ENCODE assay signal across 8 mouse cellular contexts in the genomic region with DNA sequence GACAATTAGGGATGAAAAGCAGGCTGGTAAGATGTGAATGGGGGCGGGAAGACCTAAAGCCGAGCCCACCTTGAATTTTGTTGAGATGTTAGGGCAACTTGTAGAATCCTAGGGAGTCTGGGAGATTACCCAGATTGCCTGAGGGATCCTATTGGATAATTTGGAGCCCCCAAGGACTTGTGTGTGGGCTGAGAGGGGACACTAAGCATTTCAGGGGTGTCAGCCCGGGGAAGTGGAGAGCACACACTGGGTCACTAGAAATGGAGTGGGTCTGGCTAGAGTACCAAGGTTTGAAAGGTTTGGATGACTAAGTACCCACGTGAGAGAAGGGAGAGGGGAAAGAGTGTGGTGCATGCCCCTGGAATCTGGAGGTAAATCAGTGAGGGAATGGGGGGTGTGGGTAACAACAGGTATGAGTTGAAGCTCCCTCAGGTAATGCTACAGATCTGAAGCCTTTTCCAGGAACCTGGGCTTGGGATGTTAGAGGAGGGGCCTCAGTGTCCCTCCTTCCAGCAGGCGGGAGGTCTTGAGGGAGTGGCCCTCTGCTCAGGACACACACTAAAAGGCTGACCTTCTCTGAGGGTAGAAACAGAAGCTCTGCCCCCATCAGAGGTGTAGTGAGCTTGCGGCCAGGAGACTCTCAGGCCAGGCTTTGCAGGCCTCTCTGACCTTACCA. TPM values are rescaled to one million over a fixed set of nuclear protein-coding genes. Genes with fewer than 3 reads are reported as not detected.
DNase-seq lines count a peak whose midpoint lies in the region; ATAC-seq and TF ChIP-seq lines count a peak whose summit lies in the region.

No protein-coding gene starts in this region.

- no peak for TF ChIP-seq POLR2A in heart, adult 2 months (IDR thresholded peaks at IDR 0.05; ENCODE audit: insufficient read depth, low read depth, low read length)

- H3K9me3 ChIP-seq in heart, embryonic 11.5 days (replicated peaks; ENCODE audit: control insufficient read depth, low read length): no peaks in the 10 kb centered on the region
- no peaks in the 10 kb centered on the region for H3K9me3 ChIP-seq in forebrain, postnatal 0 days (ENCODE audit: low read length)
- no peaks in the 10 kb centered on the region for H3K9me3 ChIP-seq in midbrain, embryonic 10.5 days (replicated peaks)

- 53% methylated on average over 6 of the region's 6 CpGs for WGBS in heart, embryonic 11.5 days (ENCODE audit: insufficient replicate concordance)
- WGBS in heart, adult 2 months: 76% methylated on average over 6 of the region's 6 CpGs
- 33% methylated on average over 6 of the region's 6 CpGs for WGBS in forebrain, postnatal 0 days
- WGBS in midbrain, embryonic 10.5 days: 39% methylated on average over 6 of the region's 6 CpGs

- peaks cover 25% of the 10 kb centered on the region for H3K36me3 ChIP-seq in heart, embryonic 11.5 days (ENCODE audit: control insufficient read depth, insufficient read depth, low read length)
- no peaks in the 10 kb centered on the region for H3K36me3 ChIP-seq in heart, adult 2 months (ENCODE audit: control insufficient read depth, insufficient read depth, low read length)
- peaks cover 40% of the 10 kb centered on the region for H3K36me3 ChIP-seq in forebrain, postnatal 0 days (ENCODE audit: insufficient read depth)
- H3K36me3 ChIP-seq in midbrain, embryonic 10.5 days: peaks cover 51% of the 10 kb centered on the region

- no peak for TF ChIP-seq CTCF in heart, adult 2 months (IDR thresholded peaks at IDR 0.05)
- TF ChIP-seq CTCF in forebrain, postnatal 0 days (IDR thresholded peaks at IDR 0.05; ENCODE audit: low read depth): no peak

- no peak for TF ChIP-seq EP300 in heart, adult 2 months (IDR thresholded peaks at IDR 0.05; ENCODE audit: insufficient read depth, low read depth, low read length)

- peak overlapping the region; percentile 81 for H3K4me3 ChIP-seq in heart, embryonic 11.5 days (ENCODE audit: low read depth, low read length)
- H3K4me3 ChIP-seq in heart, adult 2 months: no peak overlapping the region
- H3K4me3 ChIP-seq in forebrain, postnatal 0 days (ENCODE audit: low read depth, low read length): peak overlapping the region; percentile 89
- peak overlapping the region; percentile 95 for H3K4me3 ChIP-seq in midbrain, embryonic 10.5 days

- no peak for DNase-seq in heart, adult 2 months
- peak; percentile 43 for DNase-seq in ES-CJ7 (ENCODE audit: low read depth, low spot score)
- DNase-seq in forebrain, postnatal 0 days: no peak
- no peak for DNase-seq in midbrain, embryonic 10.5 days (ENCODE audit: low spot score)
- DNase-seq in thymus, postnatal 0 days (ENCODE audit: low spot score): no peak
- no peak for DNase-seq in cerebellum, postnatal 10 days

- no peaks in the 10 kb centered on the region for H3K79me2 ChIP-seq in heart, adult 2 months (replicated peaks; ENCODE audit: control insufficient read depth, insufficient read depth, low read length)

- intact Hi-C loops in heart, adult 2 months (cut with DNase I): loop anchor here (2.0 kb wide), 1 partner anchor 35 kb away; a partner anchor contains a TSS

- peaks cover 11% of the 10 kb centered on the region; the same call in 1 of the 2 replicates for H3K4me1 ChIP-seq in heart, embryonic 11.5 days (ENCODE audit: control insufficient read depth, insufficient read depth, low read length)
- H3K4me1 ChIP-seq in heart, adult 2 months (ENCODE audit: control insufficient read depth, insufficient read depth, low read length): peaks cover 2% of the 10 kb centered on the region
- peaks cover 3% of the 10 kb centered on the region; the same call in 1 of the 2 replicates for H3K4me1 ChIP-seq in forebrain, postnatal 0 days (ENCODE audit: insufficient read depth)
- H3K4me1 ChIP-seq in midbrain, embryonic 10.5 days: peaks cover 34% of the 10 kb centered on the region

- peaks cover 3% of the 10 kb centered on the region; the same call in 1 of the 2 replicates for H3K27me3 ChIP-seq in heart, embryonic 11.5 days (ENCODE audit: control insufficient read depth, insufficient read depth, low read length)
- H3K27me3 ChIP-seq in heart, adult 2 months (ENCODE audit: control insufficient read depth, insufficient read depth, low read length): no peaks in the 10 kb centered on the region
- no peaks in the 10 kb centered on the region for H3K27me3 ChIP-seq in forebrain, postnatal 0 days (ENCODE audit: insufficient read depth, low read length)
- no peaks in the 10 kb centered on the region for H3K27me3 ChIP-seq in midbrain, embryonic 10.5 days (ENCODE audit: low read depth, poor library complexity, severe bottlenecking)

- peak overlapping the region; percentile 83 for H3K9ac ChIP-seq in heart, embryonic 11.5 days (ENCODE audit: low read depth, low read length)
- H3K9ac ChIP-seq in heart, adult 2 months (ENCODE audit: low read depth, low read length): no peak overlapping the region
- peak overlapping the region; percentile 85 for H3K9ac ChIP-seq in forebrain, postnatal 0 days

- ATAC-seq in heart, embryonic 11.5 days (replicated peaks; ENCODE audit: insufficient number of reproducible peaks, low FRiP score, low TSS enrichment): no peak
- ATAC-seq in forebrain, postnatal 0 days: no peak
- ATAC-seq in granulocyte monocyte progenitor cell, adult 5-6 weeks (replicated peaks; ENCODE audit: poor library complexity, severe bottlenecking): no peak

- peak overlapping the region; percentile 98 for H3K4me2 ChIP-seq in heart, embryonic 11.5 days
- H3K4me2 ChIP-seq in forebrain, postnatal 0 days (ENCODE audit: low read depth): peak overlapping the region; percentile 83

- H3K27ac ChIP-seq in heart, embryonic 11.5 days (ENCODE audit: low read depth, low read length): peak overlapping the region; percentile 90; the same call in 1 of the 2 replicates
- no peak overlapping the region for H3K27ac ChIP-seq in heart, adult 2 months
- H3K27ac ChIP-seq in forebrain, postnatal 0 days (ENCODE audit: low read depth, low read length): peak overlapping the region; percentile 80; the same call in 1 of the 2 replicates
- peak overlapping the region; percentile 98 for H3K27ac ChIP-seq in midbrain, embryonic 10.5 days (replicated peaks)

RNA-seq across cellular contexts. Expression of a gene that starts 3.4 kb away (rescaled TPM):
- 2.5 and 3.3 TPM in 2 replicates for polyA plus RNA-seq in heart, embryonic 11.5 days (2014; fragmentation: Nextera tagmentation; extraction: Ambion mirVana)
- total RNA-seq in heart, adult 2 months (2021): 1 to 10 TPM; 3.3 to 3.4 TPM
- 4.1 and 4.8 TPM in 2 replicates for polyA plus RNA-seq in heart, adult 2 months (2012; rRNA removed)
- 162 and 178 TPM in 2 replicates for total RNA-seq in forebrain, postnatal 0 days (2014; rRNA removed)
- 6.9 and 7.9 TPM in 2 replicates for polyA plus RNA-seq in forebrain, postnatal 0 days (2015; fragmentation: Nextera tagmentation; extraction: Ambion mirVana)
- polyA plus RNA-seq in midbrain, embryonic 10.5 days (2016; fragmentation: Nextera tagmentation; extraction: Ambion mirVana): 7.9 and 8.3 TPM in 2 replicates
- 1.6 and 1.7 TPM in 2 replicates for polyA plus RNA-seq in thymus, postnatal 0 days (2015; fragmentation: Nextera tagmentation; extraction: Ambion mirVana)
- 11.1 and 11.7 TPM in 2 replicates for total RNA-seq in granulocyte monocyte progenitor cell, adult 5-6 weeks (2014; fragmentation: Nextera tagmentation)
- total RNA-seq in granulocyte monocyte progenitor cell, adult 5-6 weeks (2017): 13.8 and 17.7 TPM in 2 replicates

RNA-seq across cellular contexts. Expression of a gene that starts 15.7 kb away (rescaled TPM):
- 0.32 TPM in 1 of 2 replicates, not detected in the other for polyA plus RNA-seq in heart, embryonic 11.5 days (2014; fragmentation: Nextera tagmentation; extraction: Ambion mirVana)
- total RNA-seq in heart, adult 2 months (2021): not detected
- polyA plus RNA-seq in heart, adult 2 months (2012; rRNA removed): not detected in 2 replicates
- total RNA-seq in forebrain, postnatal 0 days (2014; rRNA removed): not detected in 2 replicates
- polyA plus RNA-seq in forebrain, postnatal 0 days (2015; fragmentation: Nextera tagmentation; extraction: Ambion mirVana): not detected in 2 replicates
- 0.22 and 0.36 TPM in 2 replicates for polyA plus RNA-seq in midbrain, embryonic 10.5 days (2016; fragmentation: Nextera tagmentation; extraction: Ambion mirVana)
- polyA plus RNA-seq in thymus, postnatal 0 days (2015; fragmentation: Nextera tagmentation; extraction: Ambion mirVana): 0.06 TPM in 1 of 2 replicates, not detected in the other
- not detected in 2 replicates for total RNA-seq in granulocyte monocyte progenitor cell, adult 5-6 weeks (2014; fragmentation: Nextera tagmentation)
- total RNA-seq in granulocyte monocyte progenitor cell, adult 5-6 weeks (2017): 0.31 TPM in 1 of 2 replicates, not detected in the other

RNA-seq across cellular contexts. Expression of a gene that starts 21.9 kb away (rescaled TPM):
- polyA plus RNA-seq in heart, embryonic 11.5 days (2014; fragmentation: Nextera tagmentation; extraction: Ambion mirVana): 13.3 and 14.5 TPM in 2 replicates
- 10 to 100 TPM; 21.9 to 23.5 TPM for total RNA-seq in heart, adult 2 months (2021)
- 27.5 and 31.7 TPM in 2 replicates for polyA plus RNA-seq in heart, adult 2 months (2012; rRNA removed)
- 19.0 and 19.4 TPM in 2 replicates for total RNA-seq in forebrain, postnatal 0 days (2014; rRNA removed)
- polyA plus RNA-seq in forebrain, postnatal 0 days (2015; fragmentation: Nextera tagmentation; extraction: Ambion mirVana): 9.6 and 13.4 TPM in 2 replicates
- 8.3 and 10.1 TPM in 2 replicates for polyA plus RNA-seq in midbrain, embryonic 10.5 days (2016; fragmentation: Nextera tagmentation; extraction: Ambion mirVana)
- 16.1 TPM in 2 replicates for polyA plus RNA-seq in thymus, postnatal 0 days (2015; fragmentation: Nextera tagmentation; extraction: Ambion mirVana)
- total RNA-seq in granulocyte monocyte progenitor cell, adult 5-6 weeks (2014; fragmentation: Nextera tagmentation): 36.8 and 41.2 TPM in 2 replicates
- total RNA-seq in granulocyte monocyte progenitor cell, adult 5-6 weeks (2017): 22.7 and 22.8 TPM in 2 replicates

RNA-seq across cellular contexts. Expression of a gene that starts 28.8 kb away (rescaled TPM):
- polyA plus RNA-seq in heart, embryonic 11.5 days (2014; fragmentation: Nextera tagmentation; extraction: Ambion mirVana): 16.9 and 20.8 TPM in 2 replicates
- total RNA-seq in heart, adult 2 months (2021): 10 to 100 TPM; 16.3 to 18.5 TPM
- 7.1 and 8.6 TPM in 2 replicates for polyA plus RNA-seq in heart, adult 2 months (2012; rRNA removed)
- total RNA-seq in forebrain, postnatal 0 days (2014; rRNA removed): 18.2 and 20.7 TPM in 2 replicates
- 13.2 and 13.7 TPM in 2 replicates for polyA plus RNA-seq in forebrain, postnatal 0 days (2015; fragmentation: Nextera tagmentation; extraction: Ambion mirVana)
- polyA plus RNA-seq in midbrain, embryonic 10.5 days (2016; fragmentation: Nextera tagmentation; extraction: Ambion mirVana): 13.4 and 14.7 TPM in 2 replicates
- 18.2 and 21.1 TPM in 2 replicates for polyA plus RNA-seq in thymus, postnatal 0 days (2015; fragmentation: Nextera tagmentation; extraction: Ambion mirVana)
- total RNA-seq in granulocyte monocyte progenitor cell, adult 5-6 weeks (2014; fragmentation: Nextera tagmentation): 59.6 and 105 TPM in 2 replicates
- total RNA-seq in granulocyte monocyte progenitor cell, adult 5-6 weeks (2017): 11.9 and 12.4 TPM in 2 replicates

RNA-seq across cellular contexts. Expression of a gene that starts 35.2 kb away (rescaled TPM):
- 4.7 and 4.9 TPM in 2 replicates for polyA plus RNA-seq in heart, embryonic 11.5 days (2014; fragmentation: Nextera tagmentation; extraction: Ambion mirVana)
- total RNA-seq in heart, adult 2 months (2021): 1 to 10 TPM; 6.6 to 8.7 TPM
- 15.3 and 24.5 TPM in 2 replicates for polyA plus RNA-seq in heart, adult 2 months (2012; rRNA removed)
- 6.5 and 6.6 TPM in 2 replicates for total RNA-seq in forebrain, postnatal 0 days (2014; rRNA removed)
- polyA plus RNA-seq in forebrain, postnatal 0 days (2015; fragmentation: Nextera tagmentation; extraction: Ambion mirVana): 3.8 and 4.3 TPM in 2 replicates
- 5.1 and 5.2 TPM in 2 replicates for polyA plus RNA-seq in midbrain, embryonic 10.5 days (2016; fragmentation: Nextera tagmentation; extraction: Ambion mirVana)
- polyA plus RNA-seq in thymus, postnatal 0 days (2015; fragmentation: Nextera tagmentation; extraction: Ambion mirVana): 13.1 and 13.5 TPM in 2 replicates
- 0.73 and 1.2 TPM in 2 replicates for total RNA-seq in granulocyte monocyte progenitor cell, adult 5-6 weeks (2014; fragmentation: Nextera tagmentation)
- 0.90 and 3.2 TPM in 2 replicates for total RNA-seq in granulocyte monocyte progenitor cell, adult 5-6 weeks (2017)
